14 mouse cellular contexts compared by ENCODE assay signal in the genomic region with DNA sequence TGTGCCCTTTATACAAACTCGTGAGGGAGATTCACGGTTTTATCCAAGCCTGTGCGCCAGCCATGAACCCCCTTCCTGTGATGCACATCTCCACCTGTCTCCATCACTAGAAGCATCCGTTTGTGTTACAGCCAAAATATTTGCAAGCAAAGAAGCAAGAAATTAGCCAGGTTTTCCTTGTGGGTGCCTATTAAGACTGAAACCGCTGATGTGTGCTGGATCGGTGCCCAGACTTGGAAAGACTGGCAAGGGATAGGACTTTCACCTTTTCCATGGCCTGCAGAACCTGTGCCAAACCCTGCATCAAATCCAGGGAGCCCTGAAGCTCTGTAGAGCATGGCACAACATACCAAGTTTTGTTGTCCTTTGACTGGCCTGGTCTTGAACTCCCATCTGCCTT.
DNase-seq lines count a peak whose midpoint lies in the region; ATAC-seq and TF ChIP-seq lines count a peak whose summit lies in the region.
"Had no signal": no experiment of that assay in that cellular context is flagged by ENCODE, and none has a peak within 500 bp of the region (broad histone marks: within the 10 kb centered on the region; RNA-seq: fewer than 3 reads in every experiment).

No protein-coding gene starts in this region.

- H3K9me3 ChIP-seq in limb, embryonic 14.5 days (ENCODE audit: control insufficient read depth, low read length): no peaks in the 10 kb centered on the region
- H3K9me3 ChIP-seq in limb, embryonic 10.5 days (replicated peaks): no peaks in the 10 kb centered on the region
- H3K9me3 ChIP-seq: embryonic facial prominence, embryonic 13.5 days; G1E; liver, embryonic 12.5 days had no signal

- H3K27ac ChIP-seq in limb, embryonic 14.5 days (replicated peaks; ENCODE audit: low read depth, low read length): no peak overlapping the region
- H3K27ac ChIP-seq in limb, embryonic 10.5 days: no peak overlapping the region
- H3K27ac ChIP-seq: embryonic facial prominence, embryonic 13.5 days; liver, embryonic 12.5 days had no signal

- H3K4me2 ChIP-seq in limb, embryonic 14.5 days (replicated peaks; ENCODE audit: low read depth, low read length, severe bottlenecking): no peak overlapping the region
- H3K4me2 ChIP-seq: embryonic facial prominence, embryonic 13.5 days; liver, embryonic 12.5 days had no signal

- H3K36me3 ChIP-seq in limb, embryonic 14.5 days (ENCODE audit: control insufficient read depth, insufficient read depth, low read length): no peaks in the 10 kb centered on the region
- no peaks in the 10 kb centered on the region for H3K36me3 ChIP-seq in limb, embryonic 10.5 days
- H3K36me3 ChIP-seq: embryonic facial prominence, embryonic 13.5 days; G1E; liver, embryonic 12.5 days had no signal

- no peak overlapping the region for H3K9ac ChIP-seq in limb, embryonic 14.5 days (ENCODE audit: low read depth, low read length, severe bottlenecking)
- H3K9ac ChIP-seq: embryonic facial prominence, embryonic 13.5 days; liver, embryonic 12.5 days had no signal

- H3K27me3 ChIP-seq in limb, embryonic 14.5 days (ENCODE audit: control insufficient read depth, insufficient read depth, low read length): no peaks in the 10 kb centered on the region
- H3K27me3 ChIP-seq in limb, embryonic 10.5 days (ENCODE audit: low read depth, poor library complexity, severe bottlenecking): no peaks in the 10 kb centered on the region
- H3K27me3 ChIP-seq: embryonic facial prominence, embryonic 13.5 days; liver, embryonic 12.5 days had no signal

- ATAC-seq in limb, embryonic 14.5 days (ENCODE audit: low FRiP score, low read depth): no peak
- ATAC-seq: liver, embryonic 12.5 days had no signal

- 67% methylated on average over 6 of the region's 6 CpGs for WGBS in limb, embryonic 14.5 days
- WGBS in limb, embryonic 10.5 days: 91% methylated on average over 6 of the region's 6 CpGs

- peak; percentile 39 to 75 for DNase-seq in adrenal gland, adult (ENCODE audit: inconsistent age in 2 of 2, low spot score in 1 of 2)
- no peak for DNase-seq in adrenal gland, adult 18-20 months (ENCODE audit: low spot score in 2 of 2)
- DNase-seq in limb, embryonic 14.5 days (ENCODE audit: low spot score): peak; percentile 41
- DNase-seq in limb, embryonic 10.5 days (ENCODE audit: low spot score): no peak
- DNase-seq in brain, embryonic 18.5 days (ENCODE audit: low read depth, low spot score): peak; percentile 12
- DNase-seq in fat pad, adult 2 months (ENCODE audit: extremely low read depth, low read depth, low spot score): peak; percentile 18
- DNase-seq in gastrocnemius, postnatal 25 days: no peak
- DNase-seq in thymus, adult 18-20 months: no peak
- DNase-seq: gastrocnemius, postnatal 36 days; lung, postnatal 4 days; thymus, postnatal 4 days had no signal

- no peak overlapping the region for H3K4me3 ChIP-seq in limb, embryonic 14.5 days (replicated peaks; ENCODE audit: low read length)
- H3K4me3 ChIP-seq in limb, embryonic 10.5 days: no peak overlapping the region
- H3K4me3 ChIP-seq: embryonic facial prominence, embryonic 13.5 days; liver, embryonic 12.5 days had no signal

- TF ChIP-seq POLR2A in limb, embryonic 14.5 days (IDR thresholded peaks at IDR 0.05; ENCODE audit: borderline replicate concordance, extremely low read depth, insufficient read depth, insufficient read length): no peak

- peaks cover 32% of the 10 kb centered on the region for H3K4me1 ChIP-seq in limb, embryonic 14.5 days (ENCODE audit: control insufficient read depth, insufficient read depth, low read length)
- H3K4me1 ChIP-seq in limb, embryonic 10.5 days: peaks cover 29% of the 10 kb centered on the region

Comparison
In these comparisons a context has a peak if more than half of its experiments do, and no peak if none do; other contexts are left out.
1. DNase-seq: peak in adrenal gland, adult (2 of 2), limb, embryonic 14.5 days (single experiment), brain, embryonic 18.5 days (single experiment) and fat pad, adult 2 months (single experiment); none in adrenal gland, adult 18-20 months (0 of 2), limb, embryonic 10.5 days (single experiment), gastrocnemius, postnatal 25 days (single experiment) and thymus, adult 18-20 months (0 of 2).